Mouse (Mus musculus): ENCODE measurements around the gene Gatb. TPM values are rescaled to one million over a fixed set of nuclear protein-coding genes. Genes with fewer than 3 reads are reported as not detected.

Gene Gatb
- polyA plus RNA-seq, 1 experiment, result 60.3 TPM

DNA sequence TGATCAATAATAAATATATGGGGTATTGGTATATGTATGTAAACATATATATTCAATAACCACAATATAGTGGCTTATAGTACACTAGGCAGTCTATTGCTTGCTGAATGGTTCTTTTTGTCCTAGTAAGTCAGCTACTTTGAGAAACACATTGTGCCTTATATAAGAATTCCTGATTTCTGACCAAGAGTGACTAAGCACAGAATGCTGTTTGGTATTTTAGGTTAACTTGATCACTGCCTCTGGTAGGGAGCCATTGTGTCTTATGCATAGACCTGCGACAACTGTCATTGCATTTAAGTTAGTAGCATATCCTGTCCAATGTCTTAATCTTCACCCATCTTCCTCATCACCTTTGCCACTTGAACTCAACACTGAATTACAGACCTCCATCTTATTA, 45.8 kb downstream of the Gatb start:
- Histone ChIP-seq H3K4me3 (ENCODE audit: insufficient read depth, low read depth, low read length) (no peak overlapping the region), H3K4me1 (ENCODE audit: control insufficient read depth, insufficient read depth, insufficient read length, low read length) (no peaks in the 10 kb centered on the region), H3K27ac (replicated peaks; ENCODE audit: low read depth, low read length) (no peak overlapping the region)

DNA sequence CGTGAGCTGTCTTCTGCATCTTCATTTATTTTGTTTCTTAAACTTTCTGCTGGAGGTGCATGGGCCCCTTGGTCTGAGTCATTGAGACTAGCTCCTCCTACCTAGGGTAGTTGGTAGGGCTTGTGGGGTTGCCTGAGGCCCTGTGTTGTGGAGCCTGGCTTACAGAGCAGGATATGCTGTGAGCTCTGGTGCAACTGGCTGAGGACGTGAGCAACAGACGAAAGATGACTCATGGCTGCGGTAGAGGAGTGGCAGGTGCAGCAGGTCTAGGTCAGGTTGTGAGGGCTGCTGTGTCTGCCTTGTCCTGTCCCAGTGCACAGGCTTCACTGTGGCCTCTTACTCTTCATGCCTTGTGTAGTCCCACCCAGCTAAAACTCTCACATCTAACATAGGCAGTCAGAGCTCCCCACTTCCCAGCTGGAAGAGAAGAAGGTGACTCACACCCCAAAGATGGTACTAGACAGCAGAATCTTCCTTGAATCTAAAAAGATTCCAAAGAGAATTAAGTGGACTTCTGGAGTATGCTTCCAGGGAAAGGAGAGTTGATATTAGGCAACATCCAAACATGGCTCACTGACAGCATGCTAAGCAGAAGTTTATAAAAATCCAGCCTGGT, 56.1 kb downstream of the Gatb start:
- Histone ChIP-seq H3K4me3 (ENCODE audit: insufficient read depth, low read depth, low read length) (no peak overlapping the region), H3K4me1 (ENCODE audit: control insufficient read depth, insufficient read depth, insufficient read length, low read length) (no peaks in the 10 kb centered on the region), H3K27ac (replicated peaks; ENCODE audit: low read depth, low read length) (no peak overlapping the region)

DNA sequence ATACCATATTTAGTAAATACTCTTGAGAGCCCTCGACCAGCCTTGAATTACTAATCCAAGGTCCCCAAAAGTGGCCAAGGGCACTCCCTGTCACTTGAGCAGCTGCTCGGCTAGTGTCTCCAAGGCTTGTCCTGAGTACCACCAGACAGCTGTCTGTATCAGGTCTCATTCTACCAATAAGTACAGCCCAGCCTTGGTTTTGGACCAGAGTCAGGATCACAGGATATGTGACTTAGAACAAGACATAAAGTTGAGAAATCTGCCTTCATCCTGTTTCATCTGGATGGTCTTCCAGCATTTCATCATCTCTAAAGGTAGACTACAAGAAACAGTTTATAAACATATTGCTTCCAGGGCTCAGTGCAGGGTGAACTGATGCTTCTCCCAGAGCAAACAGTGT, 59.8 kb downstream of the Gatb start:
- Histone ChIP-seq H3K27ac (replicated peaks; ENCODE audit: low read depth, low read length) (no peak overlapping the region), H3K4me3 (ENCODE audit: insufficient read depth, low read depth, low read length) (no peak overlapping the region)

GRCm38 (mm10) chr3:85634389-85635125, 60.6 kb downstream of the Gatb start:
- no peak overlapping the region for H3K27ac ChIP-seq (replicated peaks; ENCODE audit: low read depth, low read length)
- H3K4me3 ChIP-seq (ENCODE audit: insufficient read depth, low read depth, low read length), result no peak overlapping the region
- H3K4me1 ChIP-seq (ENCODE audit: control insufficient read depth, insufficient read depth, insufficient read length, low read length), result no peaks in the 10 kb centered on the region

More for the DNA sequence above, 59.8 kb downstream of the Gatb start:
- H3K4me1 ChIP-seq (ENCODE audit: control insufficient read depth, insufficient read depth, insufficient read length, low read length), result no peaks in the 10 kb centered on the region

DNA sequence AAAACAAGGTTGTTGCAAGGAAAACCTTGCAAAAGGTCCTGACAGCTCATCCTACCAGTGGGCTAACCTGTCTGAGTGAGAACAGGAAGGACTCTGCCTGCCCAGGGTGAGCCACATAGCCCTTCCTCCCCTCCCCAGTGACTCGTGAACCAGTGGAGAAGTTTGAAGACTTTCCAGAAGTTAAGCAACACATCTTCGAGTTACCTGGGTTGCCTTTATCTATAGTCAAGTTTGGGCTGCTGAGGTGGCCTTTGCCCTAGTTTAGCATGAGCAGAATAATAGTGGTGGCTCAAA, 61.2 kb downstream of the Gatb start:
- Histone ChIP-seq H3K4me3 (ENCODE audit: insufficient read depth, low read depth, low read length) (no peak overlapping the region), H3K4me1 (ENCODE audit: control insufficient read depth, insufficient read depth, insufficient read length, low read length) (no peaks in the 10 kb centered on the region), H3K27ac (replicated peaks; ENCODE audit: low read depth, low read length) (no peak overlapping the region)

DNA sequence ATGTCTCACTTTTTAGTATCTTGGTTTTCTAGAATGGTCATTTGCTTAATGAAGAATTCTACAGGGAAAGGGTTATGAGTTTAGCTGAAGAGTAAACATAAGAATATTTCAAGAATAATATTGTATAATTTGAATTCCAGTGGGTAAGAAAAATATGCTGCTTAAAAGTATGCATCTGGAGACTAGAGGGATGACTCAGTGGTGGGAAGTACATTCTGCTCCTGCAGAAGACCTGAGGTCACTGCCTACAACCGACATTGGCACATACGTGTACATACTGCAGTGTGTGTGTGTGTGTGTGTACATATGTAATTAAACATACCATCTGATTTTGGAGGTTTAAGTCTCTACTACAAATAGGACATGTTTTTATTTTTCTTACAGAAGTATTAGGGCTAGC, 61.7 kb downstream of the Gatb start:
- H3K4me1 ChIP-seq (ENCODE audit: control insufficient read depth, insufficient read depth, insufficient read length, low read length), result no peaks in the 10 kb centered on the region
- H3K4me3 ChIP-seq (ENCODE audit: insufficient read depth, low read depth, low read length), result no peak overlapping the region
- no peak overlapping the region for H3K27ac ChIP-seq (replicated peaks; ENCODE audit: low read depth, low read length)

- no peak overlapping the region for H3K4me3 ChIP-seq (ENCODE audit: insufficient read depth, low read depth, low read length)
- H3K4me1 ChIP-seq (ENCODE audit: control insufficient read depth, insufficient read depth, insufficient read length, low read length), result no peaks in the 10 kb centered on the region
- no peak overlapping the region for H3K27ac ChIP-seq (replicated peaks; ENCODE audit: low read depth, low read length)
These were observed 63.0 kb downstream of the Gatb start for GRCm38 (mm10) chr3:85636716-85637447.

DNA sequence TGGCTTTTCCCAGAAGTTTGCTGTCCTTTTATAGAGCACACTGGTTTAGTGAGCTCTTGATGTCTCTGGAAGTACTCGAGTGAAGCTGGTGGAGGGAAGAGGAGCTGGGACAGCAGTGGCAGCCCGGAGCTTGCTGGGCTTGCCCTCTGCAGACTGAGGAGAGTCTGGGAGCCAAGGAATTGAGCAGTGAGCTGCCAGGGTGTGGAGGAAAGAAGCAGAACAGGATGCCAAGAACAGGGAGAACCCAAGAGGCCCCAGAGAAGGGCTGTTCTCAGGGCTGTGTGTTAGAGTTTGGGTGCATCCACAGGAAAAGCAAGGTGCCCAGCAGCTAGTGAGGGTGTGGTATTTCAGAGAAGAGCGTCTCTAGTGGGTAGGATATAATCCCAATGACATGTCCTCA, 67.8 kb downstream of the Gatb start:
- Histone ChIP-seq H3K4me3 (ENCODE audit: insufficient read depth, low read depth, low read length) (no peak overlapping the region), H3K27ac (replicated peaks; ENCODE audit: low read depth, low read length) (no peak overlapping the region), H3K4me1 (ENCODE audit: control insufficient read depth, insufficient read depth, insufficient read length, low read length) (no peaks in the 10 kb centered on the region)

- H3K27ac ChIP-seq (replicated peaks; ENCODE audit: low read depth, low read length), result no peak overlapping the region
- no peak overlapping the region for H3K4me3 ChIP-seq (ENCODE audit: insufficient read depth, low read depth, low read length)
- H3K4me1 ChIP-seq (ENCODE audit: control insufficient read depth, insufficient read depth, insufficient read length, low read length), result no peaks in the 10 kb centered on the region
These were observed 70.9 kb downstream of the Gatb start for GRCm38 (mm10) chr3:85644814-85645213.

GRCm38 (mm10) chr3:85645517-85646004, 71.6 kb downstream of the Gatb start:
- H3K4me1 ChIP-seq (ENCODE audit: control insufficient read depth, insufficient read depth, insufficient read length, low read length), result no peaks in the 10 kb centered on the region
- no peak overlapping the region for H3K4me3 ChIP-seq (ENCODE audit: insufficient read depth, low read depth, low read length)
- no peak overlapping the region for H3K27ac ChIP-seq (replicated peaks; ENCODE audit: low read depth, low read length)

DNA sequence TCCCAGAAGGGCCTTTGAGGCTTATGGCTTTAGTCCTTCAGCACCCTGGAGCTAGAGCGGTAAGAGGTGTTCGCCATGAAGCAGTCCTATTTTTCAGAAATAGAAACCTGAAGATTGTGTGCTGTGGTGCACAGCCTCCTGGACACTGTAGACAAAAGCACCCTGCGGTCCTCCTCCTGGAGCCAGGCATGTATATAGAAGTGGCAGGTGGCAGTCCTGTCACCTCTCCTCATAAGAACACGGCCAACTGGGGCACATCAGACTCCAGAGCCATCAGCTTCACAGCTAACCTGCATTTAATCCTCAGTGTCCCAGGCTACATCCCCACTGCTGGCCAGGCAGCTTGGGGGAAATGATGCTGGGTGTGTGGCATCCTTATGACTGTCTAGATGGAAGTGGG, 75.3 kb downstream of the Gatb start:
- no peaks in the 10 kb centered on the region for H3K4me1 ChIP-seq (ENCODE audit: control insufficient read depth, insufficient read depth, insufficient read length, low read length)
- H3K4me3 ChIP-seq (ENCODE audit: insufficient read depth, low read depth, low read length), result no peak overlapping the region
- H3K27ac ChIP-seq (replicated peaks; ENCODE audit: low read depth, low read length), result no peak overlapping the region

DNA sequence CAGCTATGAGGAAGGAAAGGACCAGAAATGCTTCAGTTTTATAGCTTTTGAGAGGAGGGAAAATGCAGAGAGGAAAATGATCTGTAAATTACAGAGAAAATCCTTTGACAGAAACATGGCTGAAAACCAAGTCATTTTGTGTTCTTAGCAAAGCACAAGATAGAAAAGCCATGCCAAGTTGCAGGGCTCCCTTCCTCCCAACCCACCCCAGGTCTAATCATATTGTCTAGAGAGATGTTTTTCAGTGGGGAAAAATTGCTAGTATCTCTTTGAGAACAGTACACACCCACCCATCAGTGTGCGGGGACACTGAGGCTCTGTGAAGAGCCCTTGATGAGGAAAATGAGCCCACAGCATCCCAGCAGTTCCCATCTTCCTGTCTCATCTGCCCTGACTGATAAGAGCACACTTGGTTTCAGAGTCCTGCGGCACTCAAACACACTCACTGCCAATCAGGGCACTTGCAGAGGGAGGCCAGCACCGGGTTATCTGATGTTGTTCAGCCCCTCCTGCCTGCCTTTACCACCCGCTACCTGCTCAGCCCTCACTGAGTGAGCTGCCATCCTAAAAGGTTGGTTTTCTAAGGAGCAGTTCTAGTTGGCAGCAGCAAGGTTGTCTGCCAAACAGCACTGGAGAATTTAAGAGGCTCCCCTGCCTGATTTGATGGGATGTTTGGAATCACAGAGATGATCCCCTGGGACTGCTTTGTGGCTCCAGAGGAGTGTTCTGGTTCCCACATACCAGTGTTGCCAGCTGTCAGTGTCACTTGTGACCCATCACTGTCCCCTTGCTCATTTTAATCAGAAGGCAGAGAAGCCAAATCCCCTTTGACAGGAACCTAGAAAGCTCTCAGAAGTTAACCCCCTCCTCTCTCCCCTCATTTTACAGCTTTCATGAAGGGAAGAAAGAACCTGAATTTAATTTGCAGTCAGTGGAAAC, 79.1 kb downstream of the Gatb start:
- no peak overlapping the region for H3K27ac ChIP-seq (replicated peaks; ENCODE audit: low read depth, low read length)
- H3K4me3 ChIP-seq (ENCODE audit: insufficient read depth, low read depth, low read length), result no peak overlapping the region
- H3K4me1 ChIP-seq (ENCODE audit: control insufficient read depth, insufficient read depth, insufficient read length, low read length), result no peaks in the 10 kb centered on the region

DNA sequence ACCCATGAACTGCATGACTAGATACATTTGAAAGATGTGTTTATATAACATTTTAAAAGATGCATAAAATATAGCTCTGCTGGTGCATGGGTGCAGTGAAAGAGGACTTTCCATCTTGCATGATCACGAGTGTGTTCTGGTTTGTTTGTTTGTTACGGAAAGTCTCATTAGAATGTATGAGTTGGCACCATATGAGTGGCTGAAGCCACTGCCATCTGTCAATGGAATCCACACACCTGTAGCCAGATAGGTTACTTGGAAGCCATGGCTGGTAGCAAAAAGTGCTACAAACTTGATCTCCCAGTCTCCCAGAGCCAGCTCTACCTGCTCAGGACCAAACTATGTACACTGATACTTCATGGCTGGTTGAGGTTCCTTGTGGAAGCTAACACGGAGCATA, 81.6 kb downstream of the Gatb start:
- Histone ChIP-seq H3K27ac (replicated peaks; ENCODE audit: low read depth, low read length) (no peak overlapping the region), H3K4me1 (ENCODE audit: control insufficient read depth, insufficient read depth, insufficient read length, low read length) (no peaks in the 10 kb centered on the region), H3K4me3 (ENCODE audit: insufficient read depth, low read depth, low read length) (no peak overlapping the region)

DNA sequence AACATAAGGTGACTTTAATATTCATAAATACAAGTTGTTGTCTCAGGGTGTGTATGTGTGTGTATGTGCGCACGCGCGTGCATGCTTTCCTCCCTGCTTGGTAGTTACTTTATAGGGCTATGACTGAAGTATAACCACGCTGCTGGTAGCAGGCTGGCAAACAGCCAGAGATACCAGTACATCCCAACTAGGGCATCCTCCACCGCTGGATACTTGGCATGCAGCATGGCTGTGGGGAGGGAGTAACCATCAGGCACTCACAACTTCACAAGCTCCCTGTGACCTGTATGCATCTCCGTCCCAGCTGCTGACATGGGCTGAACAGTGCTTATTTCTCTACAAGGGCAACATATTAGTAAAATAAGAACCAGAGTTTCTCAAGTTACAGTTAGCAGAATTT, 85.8 kb downstream of the Gatb start:
- no peaks in the 10 kb centered on the region for H3K4me1 ChIP-seq (ENCODE audit: control insufficient read depth, insufficient read depth, insufficient read length, low read length)
- no peak overlapping the region for H3K27ac ChIP-seq (replicated peaks; ENCODE audit: low read depth, low read length)
- H3K4me3 ChIP-seq (ENCODE audit: insufficient read depth, low read depth, low read length), result no peak overlapping the region
